Mouse (Mus musculus): ENCODE data around the gene Astn2.

- TF ChIP-seq CTCF (IDR thresholded peaks at IDR 0.05; ENCODE audit: low read depth, low read length) (no peak), POLR2A (IDR thresholded peaks at IDR 0.05; ENCODE audit: extremely low read depth, insufficient read depth, low read length) (no peak)
Measured at GRCm38 (mm10) chr4:66096104-66096503, 308.3 kb downstream of the Astn2 start.

All from liver, adult 2 months (tissue).